Mouse (Mus musculus): ENCODE measurements around the gene Rusc2. TPM values are rescaled to one million over a fixed set of nuclear protein-coding genes. Genes with fewer than 3 reads are reported as not detected.
A peak's percentile ranks its signal among the peaks of the same experiment; 100 is the strongest.

The Rusc2 gene
- polyA plus RNA-seq (2014; fragmentation: Nextera tagmentation; extraction: Ambion mirVana) = 7.4 TPM in 2 replicates

DNA sequence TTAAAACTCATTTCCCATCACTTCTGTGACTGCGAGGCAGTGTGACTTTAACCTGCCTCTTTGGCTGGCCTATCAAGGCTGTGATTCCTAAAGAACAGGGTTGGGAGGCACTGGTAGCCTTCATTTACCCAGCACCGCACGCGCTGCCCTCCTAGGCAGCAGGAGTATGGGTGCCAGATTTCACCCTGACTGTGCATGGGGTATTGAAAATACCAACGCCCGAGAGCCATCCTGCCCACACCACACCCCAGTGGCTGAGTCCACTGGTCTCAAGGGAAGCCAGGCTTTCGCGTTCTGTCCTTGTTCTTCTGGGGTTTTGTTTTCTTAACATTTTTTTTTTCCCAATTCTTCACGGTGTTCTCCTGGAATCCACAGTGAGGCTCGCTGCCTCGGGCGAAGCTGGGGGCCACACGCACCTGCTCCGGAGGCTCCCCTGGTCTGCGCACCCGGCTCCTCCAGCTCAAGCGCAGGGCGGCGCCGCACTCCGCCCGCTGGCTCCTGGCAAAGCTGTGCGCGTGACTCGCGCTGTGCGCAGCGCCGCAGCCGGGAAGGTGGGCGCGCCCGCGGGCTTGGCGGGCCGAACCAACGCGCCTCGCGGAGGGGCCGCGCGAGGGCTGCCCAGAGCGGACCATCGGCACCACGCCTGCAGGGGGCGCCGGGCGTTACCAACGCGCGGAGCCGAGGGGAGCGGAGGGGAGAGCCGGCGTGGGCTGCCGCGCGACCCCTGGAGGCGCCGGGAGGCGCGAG, at the start of gene Rusc2:
Gene Rusc2 (plus strand): TSS at position 572 of the 747 bp plus-strand sequence.
- Histone ChIP-seq H3K27ac (replicated peaks; ENCODE audit: low read depth, low read length) (no peak within 1 kb of the TSS), H3K27me3 (ENCODE audit: control insufficient read depth, insufficient read depth, low read length) (peaks cover 8% of the 10 kb centered on the region), H3K4me2 (ENCODE audit: low read depth, low read length) (peak within 1 kb of the TSS; percentile 88), H3K36me3 (replicated peaks; ENCODE audit: control insufficient read depth, insufficient read depth, low read depth, low read length) (no peaks in the 10 kb centered on the region), H3K4me3 (ENCODE audit: low read depth, low read length) (peak within 1 kb of the TSS; percentile 59), H3K4me1 (ENCODE audit: control insufficient read depth, insufficient read depth, low read length) (no peaks in the 10 kb centered on the region; the same call in 1 of the 2 replicates), H3K9ac (replicated peaks; ENCODE audit: low read length) (peak within 1 kb of the TSS; percentile 75), H3K9me3 (replicated peaks; ENCODE audit: control insufficient read depth, low read length) (no peaks in the 10 kb centered on the region)
- 2% methylated on average over 54 of the region's 63 CpGs for WGBS
- DNase-seq (ENCODE audit: low spot score) = peak; percentile 89
- ATAC-seq (replicated peaks; ENCODE audit: insufficient number of reproducible peaks, low FRiP score, low TSS enrichment, low read depth) = peak; percentile 93

DNA sequence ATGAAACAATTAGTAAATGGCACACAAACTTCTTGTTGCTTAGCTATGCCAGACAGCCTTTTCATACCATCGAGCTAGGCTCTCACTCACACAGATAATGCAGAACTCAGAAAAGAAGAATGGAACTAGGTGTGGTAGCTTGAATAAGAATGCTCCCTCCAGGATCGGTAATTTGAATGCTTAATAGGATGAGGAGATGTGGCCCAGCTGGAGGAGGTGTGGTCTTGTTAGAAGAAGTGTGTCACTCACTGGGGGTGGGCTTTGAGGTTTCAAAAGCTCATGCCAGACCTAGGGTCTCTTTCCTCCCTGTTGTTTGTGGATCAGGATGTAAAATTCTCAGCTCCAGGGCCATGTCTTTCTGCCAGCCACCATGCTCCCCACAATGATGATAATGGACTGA, 47.0 kb upstream of the Rusc2 start:
- Histone ChIP-seq H3K27ac (replicated peaks; ENCODE audit: low read depth, low read length) (no peak overlapping the region), H3K36me3 (replicated peaks; ENCODE audit: control insufficient read depth, insufficient read depth, low read depth, low read length) (no peaks in the 10 kb centered on the region), H3K4me2 (ENCODE audit: low read depth, low read length) (no peak overlapping the region), H3K27me3 (ENCODE audit: control insufficient read depth, insufficient read depth, low read length) (no peaks in the 10 kb centered on the region), H3K9ac (replicated peaks; ENCODE audit: low read length) (no peak overlapping the region), H3K4me1 (ENCODE audit: control insufficient read depth, insufficient read depth, low read length) (no peaks in the 10 kb centered on the region), H3K4me3 (ENCODE audit: low read depth, low read length) (no peak overlapping the region), H3K9me3 (replicated peaks; ENCODE audit: control insufficient read depth, low read length) (peaks cover 4% of the 10 kb centered on the region; the same call in 1 of the 2 replicates)
- 68% methylated on average over 2 of the region's 2 CpGs for WGBS
- ATAC-seq (replicated peaks; ENCODE audit: insufficient number of reproducible peaks, low FRiP score, low TSS enrichment, low read depth) = no peak
- DNase-seq (ENCODE audit: low spot score) = no peak

DNA sequence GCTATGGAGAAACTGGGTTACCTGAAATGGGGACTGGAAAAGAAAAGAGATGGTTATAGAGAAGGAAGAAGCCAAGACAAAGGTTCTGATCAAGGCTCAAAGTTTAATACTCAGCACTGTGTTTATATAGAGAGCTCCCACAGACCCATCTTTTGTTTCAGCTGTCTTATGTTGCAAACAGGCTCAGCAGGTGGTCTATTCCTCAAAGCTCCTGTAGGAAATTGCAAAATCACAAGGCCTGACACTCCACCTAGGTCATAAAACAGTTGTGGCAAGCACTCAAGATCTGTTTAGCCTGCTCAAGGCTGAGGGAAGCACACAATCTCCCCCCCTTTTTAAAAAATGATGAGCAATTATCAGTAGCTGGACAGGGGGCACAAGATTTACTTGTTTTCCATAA, 45.6 kb upstream of the Rusc2 start:
- H3K27ac ChIP-seq (replicated peaks; ENCODE audit: low read depth, low read length) = no peak overlapping the region
- H3K4me1 ChIP-seq (ENCODE audit: control insufficient read depth, insufficient read depth, low read length) = no peaks in the 10 kb centered on the region
- no peak overlapping the region for H3K9ac ChIP-seq (replicated peaks; ENCODE audit: low read length)
- ATAC-seq (replicated peaks; ENCODE audit: insufficient number of reproducible peaks, low FRiP score, low TSS enrichment, low read depth) (no peak), DNase-seq (ENCODE audit: low spot score) (no peak)
- H3K4me2 ChIP-seq (ENCODE audit: low read depth, low read length) = no peak overlapping the region
- no peaks in the 10 kb centered on the region for H3K36me3 ChIP-seq (replicated peaks; ENCODE audit: control insufficient read depth, insufficient read depth, low read depth, low read length)
- H3K9me3 ChIP-seq (replicated peaks; ENCODE audit: control insufficient read depth, low read length) = peaks cover 4% of the 10 kb centered on the region; the same call in 1 of the 2 replicates
- no peak overlapping the region for H3K4me3 ChIP-seq (ENCODE audit: low read depth, low read length)
- H3K27me3 ChIP-seq (ENCODE audit: control insufficient read depth, insufficient read depth, low read length) = no peaks in the 10 kb centered on the region

DNA sequence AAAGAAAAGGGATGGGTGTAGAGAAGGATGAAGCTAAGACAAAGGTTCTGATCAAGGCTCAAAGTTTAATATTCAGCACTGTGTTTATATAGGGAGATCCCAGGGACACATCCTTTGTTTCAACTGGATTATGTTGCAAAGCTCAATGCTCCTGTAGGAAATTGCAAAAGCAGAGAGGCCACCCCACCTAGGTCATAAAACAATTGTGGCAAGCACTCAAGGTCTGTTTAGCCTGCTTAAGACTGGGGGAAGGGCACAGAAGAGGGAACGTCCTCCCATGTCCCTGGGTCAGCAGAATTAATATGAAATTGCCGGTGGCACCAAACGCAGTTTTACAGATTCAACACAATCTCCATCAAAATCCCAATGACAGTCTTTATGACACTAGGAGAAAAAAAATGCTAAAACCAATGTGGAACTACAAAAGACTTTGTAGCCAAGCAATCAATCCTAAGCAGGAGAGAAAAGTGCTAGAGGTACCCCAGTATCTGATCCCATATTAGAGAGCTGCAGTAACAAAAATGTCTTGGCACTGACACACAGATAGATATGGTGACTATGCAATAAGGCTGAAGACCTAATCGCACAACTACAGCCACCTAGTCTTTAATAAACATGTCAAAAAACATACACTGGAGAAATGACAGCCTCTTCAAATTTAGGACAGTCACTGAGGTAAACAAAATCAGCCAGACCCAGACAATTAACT, 41.5 kb upstream of the Rusc2 start:
- ATAC-seq (replicated peaks; ENCODE audit: insufficient number of reproducible peaks, low FRiP score, low TSS enrichment, low read depth) (no peak), DNase-seq (ENCODE audit: low spot score) (no peak)
- H3K9ac ChIP-seq (replicated peaks; ENCODE audit: low read length) = no peak overlapping the region
- no peaks in the 10 kb centered on the region for H3K4me1 ChIP-seq (ENCODE audit: control insufficient read depth, insufficient read depth, low read length)
- H3K9me3 ChIP-seq (replicated peaks; ENCODE audit: control insufficient read depth, low read length) = peaks cover 4% of the 10 kb centered on the region; the same call in 1 of the 2 replicates
- no peak overlapping the region for H3K27ac ChIP-seq (replicated peaks; ENCODE audit: low read depth, low read length)
- H3K4me2 ChIP-seq (ENCODE audit: low read depth, low read length) = no peak overlapping the region
- H3K27me3 ChIP-seq (ENCODE audit: control insufficient read depth, insufficient read depth, low read length) = no peaks in the 10 kb centered on the region
- WGBS = 83% methylated on average over 4 of the region's 4 CpGs
- no peaks in the 10 kb centered on the region for H3K36me3 ChIP-seq (replicated peaks; ENCODE audit: control insufficient read depth, insufficient read depth, low read depth, low read length)
- no peak overlapping the region for H3K4me3 ChIP-seq (ENCODE audit: low read depth, low read length)

DNA sequence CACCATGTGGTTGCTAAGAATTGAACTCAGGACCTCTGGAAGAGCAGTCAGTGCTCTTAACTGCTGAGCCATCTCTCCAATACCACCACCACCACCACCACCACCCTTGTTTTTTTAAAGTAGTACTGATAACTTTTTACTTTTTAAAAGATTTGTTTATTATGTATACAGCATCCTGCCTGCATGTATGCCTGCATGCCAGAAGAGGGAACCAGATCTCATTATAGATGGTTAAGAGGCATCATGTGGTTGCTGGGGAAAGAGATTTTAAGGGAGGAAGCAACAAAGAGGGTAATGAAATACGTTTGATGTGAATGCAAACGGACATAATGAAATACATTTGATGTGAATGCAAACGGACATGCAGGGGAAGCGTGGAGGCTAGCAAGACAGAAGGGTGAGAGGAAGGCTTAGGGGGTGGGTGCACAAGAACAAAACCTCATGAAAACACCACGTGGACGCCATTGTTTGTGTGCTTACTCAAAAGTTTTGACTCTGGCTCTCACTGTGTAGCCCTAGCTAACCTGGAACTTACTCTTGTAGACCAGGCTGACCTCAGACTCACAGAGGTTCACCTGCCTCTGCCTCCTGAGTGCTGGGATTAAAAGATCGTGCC, 40.4 kb upstream of the Rusc2 start:
- DNase-seq (ENCODE audit: low spot score) (no peak), ATAC-seq (replicated peaks; ENCODE audit: insufficient number of reproducible peaks, low FRiP score, low TSS enrichment, low read depth) (no peak)
- H3K4me2 ChIP-seq (ENCODE audit: low read depth, low read length) = no peak overlapping the region
- no peaks in the 10 kb centered on the region for H3K36me3 ChIP-seq (replicated peaks; ENCODE audit: control insufficient read depth, insufficient read depth, low read depth, low read length)
- H3K27ac ChIP-seq (replicated peaks; ENCODE audit: low read depth, low read length) = no peak overlapping the region
- no peak overlapping the region for H3K9ac ChIP-seq (replicated peaks; ENCODE audit: low read length)
- WGBS = 69% methylated on average over 7 of the region's 7 CpGs
- peaks cover 1% of the 10 kb centered on the region; the same call in 1 of the 2 replicates for H3K9me3 ChIP-seq (replicated peaks; ENCODE audit: control insufficient read depth, low read length)
- no peak overlapping the region for H3K4me3 ChIP-seq (ENCODE audit: low read depth, low read length)
- no peaks in the 10 kb centered on the region for H3K4me1 ChIP-seq (ENCODE audit: control insufficient read depth, insufficient read depth, low read length)
- no peaks in the 10 kb centered on the region for H3K27me3 ChIP-seq (ENCODE audit: control insufficient read depth, insufficient read depth, low read length)

DNA sequence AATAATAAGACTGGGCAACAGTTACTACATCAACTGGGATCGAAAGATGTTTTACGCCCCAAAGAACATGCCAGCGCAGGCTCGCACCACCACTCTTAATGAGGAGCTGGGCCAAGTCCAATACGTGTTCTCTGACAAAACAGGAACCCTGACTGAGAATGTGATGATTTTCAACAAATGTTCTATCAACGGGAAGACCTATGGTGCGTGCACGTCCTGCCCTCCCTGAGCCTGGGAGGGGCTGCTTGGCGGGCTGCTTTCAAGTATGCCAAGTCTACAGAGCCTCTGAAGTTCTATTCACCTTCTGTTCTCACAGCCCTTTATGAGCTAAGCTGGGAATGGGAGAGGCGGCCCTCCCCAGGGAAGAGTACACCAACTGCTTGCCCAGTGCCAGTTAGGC, 39.3 kb upstream of the Rusc2 start:
- WGBS = 93% methylated on average over 10 of the region's 10 CpGs

DNA sequence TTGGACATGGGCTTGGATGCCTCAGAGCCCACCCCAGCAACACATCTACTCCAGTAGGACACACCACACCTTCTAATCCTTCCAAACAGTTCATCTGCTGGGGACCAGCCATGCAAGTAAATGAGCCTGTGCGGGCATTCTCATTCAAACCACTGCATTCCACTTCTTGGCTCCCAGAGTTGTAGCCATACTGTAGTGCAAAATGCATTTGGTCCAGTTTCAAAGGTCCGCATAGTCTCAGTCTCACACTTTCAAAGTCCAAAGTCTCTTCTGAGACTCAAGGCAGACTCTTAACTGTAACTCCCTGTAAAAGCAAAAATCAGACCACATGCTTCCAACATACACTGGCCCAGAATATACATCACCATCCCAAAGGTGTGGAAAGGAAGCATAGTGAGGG, 36.8 kb upstream of the Rusc2 start:
- 86% methylated on average over 2 of the region's 2 CpGs for WGBS
- H3K4me3 ChIP-seq (ENCODE audit: low read depth, low read length) = no peak overlapping the region
- H3K9ac ChIP-seq (replicated peaks; ENCODE audit: low read length) = no peak overlapping the region
- ATAC-seq (replicated peaks; ENCODE audit: insufficient number of reproducible peaks, low FRiP score, low TSS enrichment, low read depth) = no peak
- H3K36me3 ChIP-seq (replicated peaks; ENCODE audit: control insufficient read depth, insufficient read depth, low read depth, low read length) = no peaks in the 10 kb centered on the region
- H3K4me1 ChIP-seq (ENCODE audit: control insufficient read depth, insufficient read depth, low read length) = no peaks in the 10 kb centered on the region
- no peak overlapping the region for H3K27ac ChIP-seq (replicated peaks; ENCODE audit: low read depth, low read length)
- no peaks in the 10 kb centered on the region for H3K27me3 ChIP-seq (ENCODE audit: control insufficient read depth, insufficient read depth, low read length)
- no peaks in the 10 kb centered on the region for H3K9me3 ChIP-seq (replicated peaks; ENCODE audit: control insufficient read depth, low read length)
- H3K4me2 ChIP-seq (ENCODE audit: low read depth, low read length) = no peak overlapping the region
- DNase-seq (ENCODE audit: low spot score) = no peak

More for the DNA sequence above, 39.3 kb upstream of the Rusc2 start:
- Histone ChIP-seq H3K27me3 (ENCODE audit: control insufficient read depth, insufficient read depth, low read length) (no peaks in the 10 kb centered on the region), H3K36me3 (replicated peaks; ENCODE audit: control insufficient read depth, insufficient read depth, low read depth, low read length) (no peaks in the 10 kb centered on the region), H3K9ac (replicated peaks; ENCODE audit: low read length) (no peak overlapping the region), H3K9me3 (replicated peaks; ENCODE audit: control insufficient read depth, low read length) (no peaks in the 10 kb centered on the region), H3K4me3 (ENCODE audit: low read depth, low read length) (no peak overlapping the region), H3K4me2 (ENCODE audit: low read depth, low read length) (no peak overlapping the region), H3K4me1 (ENCODE audit: control insufficient read depth, insufficient read depth, low read length) (no peaks in the 10 kb centered on the region), H3K27ac (replicated peaks; ENCODE audit: low read depth, low read length) (no peak overlapping the region)
- no peak for ATAC-seq (replicated peaks; ENCODE audit: insufficient number of reproducible peaks, low FRiP score, low TSS enrichment, low read depth)
- no peak for DNase-seq (ENCODE audit: low spot score)

DNA sequence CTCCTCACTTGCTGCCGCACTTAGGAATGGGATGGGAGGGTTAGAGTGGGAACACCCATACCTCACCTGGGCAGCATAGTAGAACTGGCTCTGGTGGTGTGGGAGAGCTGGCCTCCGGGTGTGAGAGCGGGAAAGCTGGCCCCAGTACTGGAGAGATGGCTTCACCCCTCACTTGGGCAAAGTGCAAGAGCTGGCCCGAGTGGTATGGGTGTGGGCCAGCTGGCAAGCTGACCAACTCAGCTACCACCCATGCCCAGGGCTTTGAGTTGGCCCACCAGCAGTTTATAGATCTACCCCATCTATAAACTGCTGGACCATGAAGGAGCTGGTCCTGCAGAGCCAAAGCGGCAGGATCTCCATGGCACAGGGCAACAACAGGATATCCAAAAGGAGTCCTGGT, 32.6 kb upstream of the Rusc2 start:
- Histone ChIP-seq H3K9ac (replicated peaks; ENCODE audit: low read length) (no peak overlapping the region), H3K4me1 (ENCODE audit: control insufficient read depth, insufficient read depth, low read length) (no peaks in the 10 kb centered on the region), H3K4me2 (ENCODE audit: low read depth, low read length) (no peak overlapping the region), H3K4me3 (ENCODE audit: low read depth, low read length) (no peak overlapping the region), H3K27ac (replicated peaks; ENCODE audit: low read depth, low read length) (no peak overlapping the region), H3K27me3 (ENCODE audit: control insufficient read depth, insufficient read depth, low read length) (no peaks in the 10 kb centered on the region), H3K9me3 (replicated peaks; ENCODE audit: control insufficient read depth, low read length) (no peaks in the 10 kb centered on the region), H3K36me3 (replicated peaks; ENCODE audit: control insufficient read depth, insufficient read depth, low read depth, low read length) (no peaks in the 10 kb centered on the region)
- ATAC-seq (replicated peaks; ENCODE audit: insufficient number of reproducible peaks, low FRiP score, low TSS enrichment, low read depth) (no peak), DNase-seq (ENCODE audit: low spot score) (no peak)
- WGBS = 92% methylated on average over 5 of the region's 5 CpGs

Data from embryonic facial prominence, embryonic 11.5 days (tissue).